Mouse (Mus musculus): Measurements from ENCODE around the gene Syndig1.

DNA sequence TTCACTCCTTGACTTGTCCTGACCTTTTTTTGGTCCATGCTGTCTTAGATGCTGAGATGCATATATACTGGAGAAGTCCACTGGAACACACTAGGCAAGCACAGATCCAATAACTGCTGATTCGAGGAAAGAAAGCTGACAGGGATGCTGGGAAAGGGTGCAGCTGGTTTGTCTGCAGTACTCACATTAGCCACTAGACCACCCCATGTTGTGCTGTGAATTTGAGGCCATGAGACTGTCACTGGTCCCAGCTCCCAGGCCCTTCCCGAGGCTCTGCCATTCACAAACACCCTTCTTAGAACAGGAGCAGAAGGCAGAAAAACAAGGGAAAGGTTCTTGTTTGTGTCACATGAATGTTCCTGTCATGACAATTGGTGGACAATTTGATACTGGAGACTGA, 8.8 kb upstream of the Syndig1 start:
- TF ChIP-seq CTCF (IDR thresholded peaks at IDR 0.05; ENCODE audit: borderline replicate concordance, insufficient read depth, low read depth, low read length) = peak; percentile 13; the same call in 1 of the 2 replicates
- TF ChIP-seq POLR2A (IDR thresholded peaks at IDR 0.05; ENCODE audit: borderline replicate concordance, insufficient read depth, low read length) = no peak
